Mouse (Mus musculus): ENCODE measurements around the gene Olfr56.
"Not testable (repeated sequence)": the region's sequence is repeated elsewhere in the genome, so short reads cannot be mapped to it uniquely, and the experiment has no call there.

GRCm38 (mm10) chr11:48991740-48992520, 13.2 kb downstream of the Olfr56 start, which contains the start of gene Gm12185:
- not testable (repeated sequence) for TF ChIP-seq ZNF384 (IDR thresholded peaks at IDR 0.05; ENCODE audit: low read depth, low read length); ZC3H11A (IDR thresholded peaks at IDR 0.05; ENCODE audit: borderline replicate concordance, low read depth, low read length); HCFC1 (IDR thresholded peaks at IDR 0.05; ENCODE audit: borderline replicate concordance, insufficient read depth, low read length)
